ENCODE assay signal across 8 mouse cellular contexts in genomic region chr10:69185431-69185830, GRCm38 (mm10). TPM values are rescaled to one million over a fixed set of nuclear protein-coding genes. Genes with fewer than 3 reads are reported as not detected.
DNase-seq lines count a peak whose midpoint lies in the region; ATAC-seq lines count a peak whose summit lies in the region.

No protein-coding gene starts in this region.

- no peaks in the 10 kb centered on the region for H3K36me3 ChIP-seq in kidney, embryonic 14.5 days (ENCODE audit: control insufficient read depth, insufficient read depth, low read length)
- H3K36me3 ChIP-seq in limb, embryonic 13.5 days: no peaks in the 10 kb centered on the region
- H3K36me3 ChIP-seq in forebrain, embryonic 13.5 days (ENCODE audit: poor library complexity, severe bottlenecking): no peaks in the 10 kb centered on the region

- no peaks in the 10 kb centered on the region for H3K9me3 ChIP-seq in kidney, embryonic 14.5 days (ENCODE audit: control insufficient read depth, low read length)
- H3K9me3 ChIP-seq in limb, embryonic 13.5 days: 0 out of 2 replicates have a peak, but pooled peaks cover 3% of the 10 kb centered on the region
- H3K9me3 ChIP-seq in forebrain, embryonic 13.5 days (replicated peaks): no peaks in the 10 kb centered on the region

- no peak overlapping the region for H3K4me3 ChIP-seq in kidney, embryonic 14.5 days (ENCODE audit: low read length)
- no peak overlapping the region for H3K4me3 ChIP-seq in limb, embryonic 13.5 days
- no peak overlapping the region for H3K4me3 ChIP-seq in forebrain, embryonic 13.5 days

- peak overlapping the region; percentile 43 for H3K4me2 ChIP-seq in kidney, embryonic 14.5 days (replicated peaks; ENCODE audit: low read depth, low read length)
- peak overlapping the region; percentile 57 for H3K4me2 ChIP-seq in limb, embryonic 13.5 days (replicated peaks)
- no peak overlapping the region for H3K4me2 ChIP-seq in forebrain, embryonic 13.5 days

- H3K27ac ChIP-seq in kidney, embryonic 14.5 days (ENCODE audit: low read depth, low read length): peak overlapping the region; percentile 44; the same call in 1 of the 2 replicates
- H3K27ac ChIP-seq in limb, embryonic 13.5 days: peak overlapping the region; percentile 84
- no peak overlapping the region for H3K27ac ChIP-seq in forebrain, embryonic 13.5 days

- 70% methylated on average over 4 of the region's 4 CpGs for WGBS in kidney, embryonic 14.5 days
- WGBS in limb, embryonic 13.5 days: 62% methylated on average over 4 of the region's 4 CpGs
- 79% methylated on average over 4 of the region's 4 CpGs for WGBS in forebrain, embryonic 13.5 days

- no peak overlapping the region for H3K9ac ChIP-seq in kidney, embryonic 14.5 days (ENCODE audit: low read depth, low read length)
- no peak overlapping the region for H3K9ac ChIP-seq in limb, embryonic 13.5 days
- no peak overlapping the region for H3K9ac ChIP-seq in forebrain, embryonic 13.5 days

- no peak for ATAC-seq in kidney, embryonic 14.5 days (ENCODE audit: low FRiP score, low TSS enrichment)
- no peak for ATAC-seq in limb, embryonic 13.5 days (ENCODE audit: low FRiP score, low read depth)
- no peak for ATAC-seq in forebrain, embryonic 13.5 days

- no peak for DNase-seq in kidney, adult 9 months
- peak; percentile 71 for DNase-seq in Muller cell, postnatal 12 days (ENCODE audit: inconsistent ontology term)
- peak; percentile 32 for DNase-seq in gastrocnemius, postnatal 10 days
- DNase-seq in thymus, postnatal 25 days: no peak
- no peak for DNase-seq in frontal cortex, adult 2 months (ENCODE audit: extremely low spot score in 1 of 2, low spot score in 1 of 2)

- no peaks in the 10 kb centered on the region for H3K4me1 ChIP-seq in kidney, embryonic 14.5 days (ENCODE audit: control insufficient read depth, insufficient read depth, low read length)
- H3K4me1 ChIP-seq in limb, embryonic 13.5 days: peaks cover 12% of the 10 kb centered on the region
- no peaks in the 10 kb centered on the region for H3K4me1 ChIP-seq in forebrain, embryonic 13.5 days

- H3K27me3 ChIP-seq in kidney, embryonic 14.5 days (ENCODE audit: control insufficient read depth, insufficient read depth, low read length): no peaks in the 10 kb centered on the region
- no peaks in the 10 kb centered on the region for H3K27me3 ChIP-seq in limb, embryonic 13.5 days
- H3K27me3 ChIP-seq in forebrain, embryonic 13.5 days: no peaks in the 10 kb centered on the region

RNA-seq across cellular contexts. Expression of gene A930033H14Rik, which starts 27.5 kb away (rescaled TPM):
- polyA plus RNA-seq in kidney, embryonic 14.5 days (2014; fragmentation: Nextera tagmentation; extraction: Ambion mirVana): 1.5 and 2.6 TPM in 2 replicates
- 1 to 10 TPM; 3.3 to 6.2 TPM for total RNA-seq in gastrocnemius, postnatal 10 days (2021)
- polyA plus RNA-seq in limb, embryonic 13.5 days (2015; fragmentation: Nextera tagmentation; extraction: Ambion mirVana): 2.7 and 3.1 TPM in 2 replicates
- 0.94 and 1.2 TPM in 2 replicates for polyA plus RNA-seq in forebrain, embryonic 13.5 days (2015; fragmentation: Nextera tagmentation; extraction: Ambion mirVana)
- 1.7 and 1.8 TPM in 2 replicates for polyA plus RNA-seq in frontal cortex, adult 2 months (2012; rRNA removed)

RNA-seq across cellular contexts. Expression of gene Rhobtb1, which starts 34.2 kb away (rescaled TPM):
- polyA plus RNA-seq in kidney, embryonic 14.5 days (2014; fragmentation: Nextera tagmentation; extraction: Ambion mirVana): 20.3 and 26.6 TPM in 2 replicates
- 10 to 100 TPM; 12.5 to 16.1 TPM for total RNA-seq in gastrocnemius, postnatal 10 days (2021)
- 35.5 and 36.7 TPM in 2 replicates for polyA plus RNA-seq in limb, embryonic 13.5 days (2015; fragmentation: Nextera tagmentation; extraction: Ambion mirVana)
- 13.4 and 16.4 TPM in 2 replicates for polyA plus RNA-seq in forebrain, embryonic 13.5 days (2015; fragmentation: Nextera tagmentation; extraction: Ambion mirVana)
- polyA plus RNA-seq in frontal cortex, adult 2 months (2012; rRNA removed): 4.0 and 4.1 TPM in 2 replicates

Comparison
In these comparisons a context has a peak if more than half of its experiments do, and no peak if none do; other contexts are left out.
1. DNase-seq: peak in Muller cell, postnatal 12 days (single experiment) and gastrocnemius, postnatal 10 days (single experiment); none in kidney, adult 9 months (single experiment), thymus, postnatal 25 days (single experiment) and frontal cortex, adult 2 months (0 of 2).